Mouse (Mus musculus): ENCODE measurements at regions not wholly inside any gene's neighbourhood (a gene's known extent, or its start where the extent isn't known, plus 50 kb on each side); places are given as distances from the start of the nearest gene placed in this dataset.
"Not testable (repeated sequence)": the region's sequence is repeated elsewhere in the genome, so short reads cannot be mapped to it uniquely, and the experiment has no call there.

DNA sequence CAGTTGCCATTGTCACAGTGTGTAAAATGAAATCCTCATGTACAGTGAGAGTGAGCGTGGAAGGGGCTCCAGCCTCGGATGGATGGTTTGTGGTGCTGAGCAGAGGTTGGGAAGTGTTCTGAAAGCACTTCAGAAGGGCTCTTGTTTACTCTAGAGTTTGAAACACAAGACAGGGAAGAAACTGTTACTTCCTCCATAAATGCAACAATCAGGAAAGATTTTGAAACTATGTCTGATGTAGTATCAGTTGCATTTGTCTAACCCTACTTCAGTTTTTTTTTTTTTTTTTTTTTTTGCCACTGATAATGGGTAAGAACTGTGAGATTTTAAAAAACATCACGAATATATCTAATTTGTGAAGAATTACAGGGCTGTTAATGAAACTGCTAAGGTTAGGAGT is 281.5 kb downstream of the Hace1 start:
- no peak for ATAC-seq

DNA sequence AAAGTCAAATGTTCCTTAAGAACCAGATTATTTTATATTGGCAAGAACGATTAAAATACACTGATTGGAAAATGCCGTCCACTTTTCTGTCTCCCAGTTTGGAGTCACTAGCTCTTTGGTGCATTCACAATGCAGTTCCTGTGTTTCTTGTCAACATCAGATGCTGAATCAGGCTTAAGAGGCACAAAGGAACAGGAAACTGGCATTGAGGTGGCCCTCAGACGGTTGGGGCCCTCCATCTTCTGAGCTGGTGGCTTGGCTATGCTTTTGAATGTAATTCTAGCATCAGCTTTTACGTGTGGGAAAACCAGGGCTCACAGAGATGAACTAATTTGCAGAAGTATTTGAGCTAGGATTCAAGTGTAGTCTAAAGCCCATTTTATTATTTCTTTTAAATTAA is 282.3 kb downstream of the Hace1 start:
- no peak for ATAC-seq

GRCm38 (mm10) chr10:45860696-45861095 is 283.1 kb downstream of the Hace1 start:
- ATAC-seq = no peak

- ATAC-seq = no peak
These were observed 288.2 kb downstream of the Hace1 start for GRCm38 (mm10) chr10:45865793-45866192.

DNA sequence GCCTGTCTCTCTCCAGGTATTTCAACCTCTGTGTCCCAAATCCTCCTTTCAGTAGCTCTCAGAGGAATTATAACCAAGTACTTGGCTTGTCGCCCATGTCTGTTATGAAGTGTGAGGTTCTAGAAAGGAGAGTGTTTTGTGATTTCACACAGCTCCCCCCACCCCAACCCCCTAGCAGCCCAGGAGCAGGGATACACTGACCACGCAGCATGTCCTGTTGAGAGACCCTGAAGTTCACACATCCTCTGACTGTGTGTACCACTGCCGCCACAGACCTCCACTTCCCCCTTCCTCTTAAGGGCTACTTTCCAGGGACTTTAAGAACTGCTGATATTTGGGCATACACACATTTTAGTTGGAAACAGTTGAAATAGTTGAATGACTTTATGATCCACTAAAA is 289.2 kb downstream of the Hace1 start:
- ATAC-seq = no peak

DNA sequence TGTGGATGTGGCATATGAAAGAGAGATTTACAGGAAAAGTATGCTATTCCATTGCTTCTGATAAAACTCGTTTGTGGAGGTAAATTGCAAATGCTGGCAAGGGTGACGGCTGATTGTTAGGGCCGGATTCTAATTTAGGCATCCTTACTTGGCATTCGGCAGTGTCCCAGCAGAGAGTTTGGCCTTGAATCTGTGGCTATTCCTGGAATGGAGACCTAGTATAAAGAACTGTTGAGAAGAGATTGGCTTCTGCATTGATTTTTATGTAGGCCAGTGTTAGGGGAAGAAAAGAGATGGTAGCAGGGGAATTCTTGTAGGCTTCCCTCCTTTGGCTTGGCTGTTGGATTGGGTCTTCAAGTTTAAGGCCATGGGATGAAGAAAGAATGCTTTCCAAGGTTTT is 293.4 kb downstream of the Hace1 start:
- ATAC-seq = no peak

DNA sequence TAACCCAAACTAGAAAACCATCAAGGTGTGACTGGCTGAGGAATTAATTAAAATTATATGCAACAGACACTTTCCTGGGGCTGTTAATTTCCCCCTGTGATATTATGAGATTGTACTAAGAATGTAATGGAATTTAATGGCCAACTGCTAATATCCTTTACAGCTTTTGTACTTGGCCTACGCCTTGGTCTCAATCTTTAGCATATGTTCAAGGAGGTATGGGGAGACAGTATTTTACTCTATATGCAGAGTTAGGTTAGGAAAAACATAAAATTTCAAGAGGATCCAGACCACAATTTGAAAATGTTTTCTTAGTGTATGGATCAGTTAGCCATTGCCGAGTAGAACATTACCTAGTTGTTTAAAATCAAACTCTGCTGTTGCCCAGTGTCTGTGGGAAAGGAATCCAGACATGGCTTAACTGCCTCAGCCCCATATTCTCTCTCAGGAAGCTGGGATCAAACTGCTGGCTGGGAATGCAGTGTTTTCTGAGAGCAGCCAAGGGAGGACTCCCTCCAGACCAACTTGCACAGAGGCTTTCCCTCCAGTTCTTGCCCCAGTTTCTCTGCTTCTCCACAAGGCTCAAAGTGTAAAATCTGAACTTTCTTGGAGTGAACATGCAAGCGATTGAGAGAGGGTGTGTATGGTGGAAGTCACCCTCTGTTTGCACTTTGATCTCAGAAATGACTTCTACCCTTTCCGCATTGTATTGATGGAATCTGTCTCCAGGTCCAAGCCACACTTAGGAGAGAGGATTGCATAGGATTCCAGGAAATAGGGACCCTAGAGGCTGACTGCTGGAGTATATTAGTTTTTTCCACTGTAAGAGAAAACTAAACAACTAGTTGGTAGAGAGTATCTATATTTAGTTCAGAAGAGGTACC is 294.6 kb downstream of the Hace1 start:
- no peak for ATAC-seq

DNA sequence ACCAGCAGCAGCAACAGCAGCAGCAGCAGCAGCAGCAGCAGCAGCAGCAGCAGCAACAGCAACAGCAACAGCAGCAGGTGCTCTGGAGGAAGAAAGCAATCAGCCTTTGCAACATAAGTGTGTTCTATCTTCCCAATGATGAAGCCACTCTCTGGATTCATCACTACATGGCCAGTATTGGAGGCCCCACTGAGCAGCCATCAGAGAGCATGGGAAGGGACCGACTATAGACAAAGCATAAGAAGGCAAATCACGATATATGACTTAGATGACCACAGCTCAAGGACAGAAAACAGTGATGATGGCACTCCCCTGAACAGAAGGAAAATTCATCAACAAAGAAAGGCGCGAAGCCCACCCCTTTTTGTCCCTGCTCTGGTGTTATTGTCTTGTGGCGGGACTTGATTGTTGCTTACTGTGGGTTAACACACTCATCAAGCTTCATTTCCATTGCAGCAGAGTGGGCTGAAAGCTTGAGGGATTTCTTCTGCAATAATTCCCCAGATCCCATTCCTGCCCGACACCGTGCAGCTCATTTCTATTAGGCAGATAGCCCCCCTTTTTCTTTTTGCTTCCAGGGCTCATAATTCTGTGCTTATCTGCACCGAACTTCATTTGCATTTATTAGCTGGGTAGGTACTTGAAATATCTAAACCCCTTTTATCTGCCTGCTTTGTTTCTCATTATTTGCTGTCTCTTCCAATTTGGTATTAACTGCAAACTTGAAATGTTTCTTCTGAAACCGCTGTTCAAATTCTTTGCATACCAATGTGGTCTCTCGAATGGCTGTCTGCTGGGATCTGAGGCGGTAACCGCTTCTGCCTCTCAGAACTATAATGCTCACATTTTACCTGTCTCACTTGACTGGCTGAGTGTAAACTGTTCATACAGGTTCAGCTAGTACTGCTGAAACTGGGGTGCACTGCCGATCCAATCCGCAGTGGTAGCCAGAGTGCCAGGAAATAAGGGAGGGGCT is 296.5 kb downstream of the Hace1 start:
- ATAC-seq = no peak

GRCm38 (mm10) chr10:45875287-45875686 is 297.7 kb downstream of the Hace1 start:
- ATAC-seq = not testable (repeated sequence)

DNA sequence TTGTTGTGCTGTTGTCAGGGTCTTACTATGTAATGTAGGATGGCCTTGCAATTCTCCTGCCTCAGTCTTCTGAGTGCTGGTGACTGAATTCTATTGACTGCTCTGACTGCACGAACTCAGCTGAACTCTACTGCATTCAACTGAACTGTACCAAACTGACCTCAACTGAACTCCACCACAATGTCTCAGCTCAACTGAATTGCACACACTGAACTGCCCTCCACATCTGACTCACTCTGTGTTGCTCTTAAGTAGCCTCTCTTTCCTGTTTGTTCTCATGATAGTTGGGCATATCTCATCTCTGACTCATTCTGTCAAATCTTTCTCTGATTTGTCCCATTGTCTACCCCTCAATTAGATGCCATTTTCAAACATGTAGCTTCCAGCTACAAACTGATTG is 306.1 kb downstream of the Hace1 start:
- no peak for ATAC-seq

GRCm38 (mm10) chr10:45886636-45887035 is 309.0 kb downstream of the Hace1 start:
- no peak for ATAC-seq

DNA sequence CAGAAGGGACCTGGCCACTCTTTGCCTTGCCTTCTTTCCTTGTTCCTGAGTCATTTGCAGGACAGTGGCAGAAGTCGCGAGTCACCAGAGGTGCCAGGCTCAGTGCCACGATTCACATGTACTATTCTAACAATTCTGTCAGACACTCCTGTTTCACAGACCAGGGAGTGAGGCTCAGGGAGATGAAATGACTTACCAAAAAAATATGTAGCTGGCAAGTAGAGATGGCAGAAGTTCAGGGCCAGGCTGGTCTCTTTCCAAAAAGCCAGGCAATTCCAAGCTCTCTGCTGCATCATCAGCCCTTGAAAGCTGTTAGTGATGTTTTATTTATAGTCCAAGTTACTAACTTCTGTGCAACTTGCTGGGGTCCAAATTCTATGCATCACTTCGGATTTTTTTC is 311.2 kb downstream of the Hace1 start:
- no peak for ATAC-seq

DNA sequence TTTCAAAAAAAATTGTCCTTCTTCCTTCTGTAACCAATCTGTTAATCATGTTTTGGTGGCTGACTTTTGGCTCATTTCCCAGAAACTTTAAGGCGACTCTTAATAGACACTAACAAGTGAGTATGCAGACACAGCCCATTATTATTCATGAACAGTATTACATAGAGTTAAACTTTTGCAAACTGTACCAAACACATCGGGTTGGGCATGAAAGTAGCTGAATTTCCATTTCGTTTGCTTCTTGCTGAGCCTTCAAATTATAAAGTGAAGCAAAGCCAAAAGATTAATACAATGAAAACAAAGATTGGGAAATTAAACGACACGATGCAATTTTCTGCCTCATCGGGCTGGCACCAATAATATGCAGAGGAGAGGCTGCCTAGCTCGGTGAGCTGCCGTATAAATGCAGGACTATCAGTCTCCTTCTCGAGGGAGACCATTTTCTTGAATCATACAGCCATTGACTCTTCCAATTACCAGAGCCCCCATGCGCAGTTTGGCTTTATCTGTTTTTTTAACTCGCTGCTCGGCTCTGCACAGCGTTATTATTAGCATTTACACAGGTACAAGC is 311.8 kb downstream of the Hace1 start:
- no peak for ATAC-seq

DNA sequence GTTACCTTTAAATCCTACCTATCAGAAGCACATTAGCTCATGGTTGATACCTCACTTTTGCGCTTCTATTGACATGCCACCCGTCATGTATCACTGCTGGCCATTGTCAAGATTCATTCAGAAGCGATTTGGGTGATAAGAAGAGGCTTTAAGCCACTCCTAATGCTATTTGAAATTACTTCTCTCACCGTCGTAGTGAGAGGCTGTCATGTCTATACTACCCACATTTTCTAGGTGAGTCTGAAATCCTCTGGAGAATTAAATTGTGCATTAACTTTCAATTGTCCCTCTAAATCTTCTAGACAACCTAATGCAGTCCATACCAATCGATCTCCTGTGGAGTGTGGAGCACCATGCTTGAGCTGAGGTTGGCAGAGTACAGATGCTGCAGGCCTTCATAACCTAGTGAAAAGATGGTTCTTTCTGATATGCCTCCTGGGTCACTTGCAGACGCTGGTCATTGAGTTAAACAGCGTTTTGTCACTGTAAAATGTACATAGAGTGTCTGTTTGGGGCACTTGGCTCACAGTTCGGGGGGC is 312.5 kb downstream of the Hace1 start:
- no peak for ATAC-seq

- ATAC-seq = no peak
These were observed 314.8 kb downstream of the Hace1 start for GRCm38 (mm10) chr10:45892464-45892863.

DNA sequence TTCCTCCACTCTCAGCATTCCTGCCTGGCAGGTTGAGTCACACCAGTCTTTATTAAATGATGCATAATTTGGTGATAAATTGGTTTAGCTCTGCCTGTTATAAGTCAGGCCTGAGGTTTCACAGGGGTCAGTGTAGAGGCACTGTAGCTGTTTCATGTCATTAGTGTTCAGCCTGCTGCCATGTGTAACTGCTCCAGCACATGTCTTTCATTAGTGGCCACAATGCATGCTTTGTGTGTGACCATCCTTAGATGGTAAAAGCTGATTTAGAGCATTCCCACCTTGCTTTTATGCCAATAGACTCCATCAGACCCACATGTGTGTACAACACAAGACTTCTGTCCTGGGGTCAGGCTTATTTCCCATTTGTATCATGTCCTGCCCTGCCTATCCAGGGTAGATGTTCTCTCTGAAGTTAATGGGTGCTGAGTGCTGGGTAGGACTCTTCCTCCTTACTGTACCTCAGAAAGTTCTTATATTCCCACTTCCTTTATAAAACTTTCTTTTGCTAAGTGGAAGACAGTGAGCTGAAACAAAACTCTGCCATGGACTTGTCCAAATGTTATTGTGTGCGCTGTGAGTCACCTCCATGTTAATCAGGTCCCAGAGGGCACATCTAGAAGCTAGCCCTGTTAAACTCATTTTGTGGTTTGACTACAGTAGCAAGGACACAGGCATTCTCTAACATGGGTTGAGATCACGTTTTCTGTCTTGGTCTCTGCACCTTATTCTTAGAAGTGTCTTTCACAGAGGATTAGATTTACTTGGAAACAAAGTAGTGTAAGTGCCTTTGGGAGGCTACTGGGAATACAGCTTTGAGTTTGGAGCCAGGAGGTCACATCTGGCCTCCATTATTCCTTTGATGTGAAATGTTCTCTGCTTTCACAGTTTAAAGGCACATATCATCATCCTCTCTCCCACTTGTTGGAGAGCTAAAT is 316.5 kb downstream of the Hace1 start:
- ATAC-seq = no peak

- ATAC-seq = no peak
These were observed 339.3 kb downstream of the Hace1 start for GRCm38 (mm10) chr10:45916928-45917327.

DNA sequence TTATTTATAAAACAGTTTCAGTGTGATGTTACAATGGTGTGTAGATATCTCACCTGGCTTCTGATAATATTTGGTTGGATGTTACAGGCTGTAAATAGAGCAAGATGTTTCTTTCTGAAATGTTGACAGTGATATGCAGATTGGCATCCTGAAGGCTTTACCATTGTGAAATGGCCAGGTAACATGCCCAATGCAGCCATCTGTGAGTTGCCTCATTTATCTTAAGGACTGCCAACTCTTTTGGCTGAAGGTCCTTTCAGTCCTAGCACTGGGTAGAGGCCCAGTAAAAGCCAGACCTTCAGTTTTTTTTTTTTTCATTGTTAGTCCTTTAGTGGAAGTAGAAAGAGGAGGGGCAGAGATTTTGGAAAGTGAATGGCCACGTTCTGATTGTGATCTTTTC is 348.1 kb downstream of the Hace1 start:
- no peak for ATAC-seq

GRCm38 (mm10) chr10:45933631-45934310 is 356.1 kb downstream of the Hace1 start:
- no peak for ATAC-seq

DNA sequence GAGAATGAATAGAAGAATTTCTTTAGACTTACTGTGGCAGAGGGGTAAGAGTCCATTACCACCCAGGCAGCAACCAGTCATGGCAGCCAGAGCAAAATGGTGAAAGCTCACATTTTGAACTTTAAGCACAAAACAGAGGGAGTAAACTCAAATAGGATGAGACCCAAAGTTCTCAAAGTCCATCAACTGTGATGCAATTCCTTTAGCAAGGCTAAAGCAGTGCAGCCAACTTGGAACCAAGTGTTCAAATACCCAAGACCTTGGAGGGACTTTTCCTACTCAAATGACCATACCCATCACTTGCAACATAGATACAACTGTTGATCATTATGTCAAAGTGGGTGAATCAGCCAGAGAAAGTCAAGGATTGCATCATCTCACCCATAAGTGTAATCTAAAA is 380.1 kb downstream of the Hace1 start:
- ATAC-seq = no peak

GRCm38 (mm10) chr10:45972240-45972639 is 394.6 kb downstream of the Hace1 start:
- no peak for ATAC-seq

All from CD4-positive, CD25-positive, alpha-beta regulatory T cell, adult 4 months (primary cell).